Mouse (Mus musculus): ENCODE measurements around the gene Plscr2.

The Plscr2 gene

DNA sequence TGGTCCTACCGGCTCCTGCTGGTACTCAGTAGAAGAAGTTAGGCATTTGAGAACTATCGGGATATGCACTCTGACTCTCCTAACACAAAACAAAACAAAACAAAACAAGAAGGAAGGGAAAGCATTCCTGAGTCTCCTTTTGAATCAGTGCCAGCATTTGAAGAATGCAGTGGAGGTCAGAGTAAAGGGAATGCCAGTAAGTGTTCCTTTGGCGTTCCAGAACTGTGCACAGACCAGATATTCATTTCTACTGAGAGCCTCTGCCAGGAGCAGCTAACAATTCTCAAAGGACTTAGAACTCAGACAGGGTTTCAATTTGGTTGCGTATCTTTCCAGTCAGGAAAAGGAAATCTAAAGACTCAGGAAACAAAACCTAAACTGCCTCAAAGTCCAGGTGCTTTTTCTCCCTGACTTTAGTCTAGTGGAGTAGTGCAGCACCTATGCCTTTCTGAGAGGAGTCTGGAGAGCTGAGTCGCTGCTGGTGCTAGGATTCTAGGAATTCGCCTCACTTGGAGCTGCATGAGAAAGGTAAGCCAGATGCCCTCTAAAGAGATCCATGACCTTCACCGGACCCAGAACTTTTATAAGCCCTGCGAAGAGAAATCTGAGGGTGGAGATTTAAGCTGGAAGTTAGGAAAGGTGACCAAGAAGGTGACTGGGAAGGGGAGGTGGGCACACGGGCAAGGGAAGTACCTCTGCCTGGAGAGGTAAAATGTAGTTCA, at the start of gene Plscr2:
TSS of gene Plscr2 (plus strand) at position 117 of the 722 bp plus-strand sequence.
- peak; percentile 87 for DNase-seq

DNA sequence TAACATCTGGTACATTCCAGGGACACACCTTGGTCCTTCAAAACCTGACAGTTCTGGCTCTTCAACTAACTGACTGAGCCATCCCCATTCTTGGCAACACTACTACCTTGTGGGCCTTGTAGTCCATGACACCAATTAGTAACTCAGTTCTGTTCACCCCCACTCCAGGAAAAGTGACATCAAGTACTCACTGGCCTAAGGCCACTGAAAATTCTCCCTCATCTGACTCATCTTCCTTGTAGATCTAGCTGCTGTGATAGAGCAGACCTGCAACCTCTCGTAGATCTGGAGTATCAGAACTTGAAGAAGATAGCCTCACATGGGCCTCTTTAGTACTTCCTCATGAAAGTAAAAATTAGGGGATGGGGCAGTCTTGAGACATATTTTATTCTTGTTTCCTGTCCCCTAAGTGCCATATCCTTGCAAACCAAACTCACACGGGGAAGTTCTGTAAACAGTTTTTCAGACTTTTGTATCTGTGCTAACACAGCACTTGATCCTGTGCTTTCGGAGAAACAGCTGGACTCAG, 49.2 kb upstream of the Plscr2 start:
- no peak for DNase-seq

DNA sequence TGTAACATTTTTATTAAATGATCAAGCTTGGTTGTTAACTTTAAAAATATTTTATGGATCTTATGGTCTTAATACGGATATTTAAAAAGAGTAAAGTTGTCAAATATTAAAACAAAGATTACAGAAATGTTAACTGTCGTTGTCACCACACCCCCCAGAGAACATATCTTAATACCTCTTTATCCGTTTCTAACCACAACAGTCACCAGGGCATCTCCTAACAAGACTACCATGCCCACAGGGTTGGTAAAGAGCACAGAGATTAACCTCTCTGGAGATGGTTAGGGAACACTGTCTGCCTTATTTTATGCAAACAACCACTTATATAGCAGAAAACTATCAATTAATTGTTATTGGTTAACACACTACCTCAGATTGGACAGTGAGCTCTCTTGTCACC, 48.6 kb upstream of the Plscr2 start:
- no peak for DNase-seq

DNA sequence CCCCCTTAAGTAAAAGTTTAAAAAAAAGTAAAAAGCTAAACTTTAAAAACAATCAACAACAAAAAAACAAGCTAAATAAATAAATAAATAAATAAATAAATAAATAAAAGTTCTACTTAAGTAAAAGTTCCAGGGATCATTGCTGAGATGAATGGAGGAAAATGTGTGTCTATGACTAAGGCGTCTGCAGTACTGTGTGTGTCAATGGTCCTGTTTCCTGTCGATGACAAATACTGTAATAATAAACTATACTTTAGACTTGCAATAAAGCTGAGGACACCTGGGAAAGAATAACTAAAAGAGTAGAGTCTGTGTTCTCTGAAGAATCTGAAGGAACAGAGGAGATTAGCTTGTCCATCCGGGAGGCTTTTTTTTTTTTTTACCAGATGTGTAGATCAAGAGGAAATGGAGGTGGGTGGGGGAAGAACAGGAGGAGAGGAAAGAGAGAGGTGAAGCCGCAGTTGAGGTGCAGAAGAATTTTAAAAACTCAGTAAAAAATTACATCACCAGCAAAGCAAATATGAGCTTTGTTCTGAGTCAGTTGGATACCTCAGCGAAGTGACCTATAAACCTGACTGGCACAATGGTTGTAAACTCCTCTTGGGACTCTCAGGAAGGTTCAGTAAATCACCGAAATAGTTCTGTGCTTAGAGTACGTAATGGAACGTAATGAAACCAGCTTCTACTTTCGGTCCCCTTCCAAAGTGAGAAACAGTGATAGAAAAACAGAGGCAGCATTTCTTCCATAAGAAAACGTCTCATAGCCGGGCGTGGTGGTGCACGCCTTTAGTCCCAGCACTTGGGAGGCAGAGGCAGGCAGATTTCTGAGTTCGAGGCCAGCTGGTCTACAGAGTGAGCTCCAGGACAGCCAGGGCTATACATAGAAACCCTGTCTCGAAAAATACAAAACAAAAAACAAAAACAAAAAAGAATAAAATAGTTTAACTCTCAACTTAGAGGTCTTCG, 46.3 kb upstream of the Plscr2 start:
- no peak for DNase-seq

DNA sequence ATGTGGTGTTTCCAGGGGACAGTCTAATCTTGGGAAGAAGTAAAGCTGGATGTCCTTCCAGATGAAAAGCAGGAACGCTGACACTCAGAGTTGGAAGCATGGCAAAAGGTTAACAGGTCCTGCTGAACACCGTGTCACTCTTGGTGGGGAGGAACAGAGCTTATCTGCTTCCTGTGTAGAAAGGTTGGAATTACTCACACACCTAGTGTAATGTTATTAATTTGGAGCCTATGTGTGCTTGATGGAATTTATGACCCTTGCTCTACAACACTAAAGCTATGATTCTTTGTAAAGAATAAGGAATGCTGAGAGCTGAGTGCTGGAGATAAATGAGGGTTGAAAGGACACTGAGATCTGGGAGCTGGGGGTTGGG, 45.6 kb upstream of the Plscr2 start:
- DNase-seq = no peak

DNA sequence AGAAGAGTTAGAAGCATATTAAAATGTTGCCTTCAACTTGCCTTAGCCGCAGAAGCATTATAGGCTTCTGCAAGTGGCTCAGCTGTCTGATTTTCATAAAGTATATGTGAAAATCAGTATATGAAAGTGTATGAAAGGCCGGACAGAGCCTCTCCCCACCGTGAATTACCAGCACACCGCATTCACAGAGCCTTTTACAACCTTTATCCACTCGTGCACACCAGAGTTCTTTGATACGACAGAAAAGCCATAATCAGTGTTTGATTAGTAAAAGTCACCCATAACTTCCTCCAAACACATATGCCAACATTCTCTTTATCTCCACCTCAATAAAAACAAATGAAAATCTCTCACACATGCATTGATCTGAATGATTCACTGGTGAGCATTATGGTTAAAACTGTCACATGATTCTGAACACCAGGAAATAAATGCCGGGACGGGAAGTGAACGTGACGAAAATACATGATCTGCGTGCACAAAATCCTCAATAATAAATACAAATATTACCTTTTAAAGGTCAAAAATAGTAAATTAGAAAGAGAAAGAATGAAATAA, 40.4 kb upstream of the Plscr2 start:
- no peak for DNase-seq

DNA sequence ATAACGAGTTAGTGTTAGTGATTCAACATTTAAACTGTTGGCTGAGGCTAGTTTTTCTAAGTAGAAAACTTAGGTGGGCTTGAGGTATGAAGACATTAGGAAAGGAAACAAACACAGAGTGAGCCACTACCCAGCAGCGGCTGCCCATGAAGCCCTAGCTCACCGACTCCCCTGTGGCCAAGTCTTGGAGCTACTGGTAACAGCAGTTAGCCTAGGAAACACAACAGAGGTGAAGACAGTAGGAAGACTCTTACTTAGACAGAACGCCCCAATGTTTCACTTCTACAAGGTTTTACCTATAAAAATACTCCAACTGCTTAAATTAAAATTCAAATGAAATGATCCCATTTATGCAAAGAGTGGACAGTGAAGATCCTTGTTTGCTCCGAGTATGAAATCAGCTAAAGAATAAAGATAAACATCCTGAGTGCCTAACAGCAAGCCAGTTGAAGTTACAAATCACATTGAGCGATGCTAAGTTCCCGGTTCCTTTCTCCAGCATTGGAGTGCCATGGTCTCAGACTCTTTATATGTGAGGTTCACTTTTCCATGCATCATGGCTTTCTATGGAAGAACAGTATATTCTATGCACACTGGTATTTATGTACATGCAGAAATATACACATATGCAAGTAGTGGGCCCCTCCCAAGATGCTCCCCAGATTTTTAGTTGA, 26.5 kb upstream of the Plscr2 start:
- no peak for DNase-seq

DNA sequence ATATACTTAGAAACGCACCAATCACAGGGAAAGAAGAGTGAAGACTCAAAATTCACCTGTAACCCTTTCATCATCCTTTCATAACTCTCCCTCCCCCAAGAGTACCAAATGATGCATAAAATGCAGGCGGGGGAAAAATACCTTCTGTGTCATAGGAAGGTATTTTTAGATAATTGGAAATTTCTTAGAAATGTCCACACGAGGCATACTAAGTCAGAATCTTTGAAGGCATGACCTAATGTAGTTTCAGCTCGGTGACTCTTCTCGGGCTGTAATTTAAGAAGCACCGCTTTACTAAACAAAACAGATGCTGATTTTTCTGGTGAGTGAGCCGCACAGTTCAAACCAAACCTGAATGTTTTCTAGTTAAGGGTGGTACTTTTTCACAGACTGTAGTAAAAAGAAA, 26.0 kb upstream of the Plscr2 start, which contains the start of gene Plscr1:
TSS of gene Plscr1 (plus strand) at position 304 of the 406 bp plus-strand sequence.
- no peak for DNase-seq

DNA sequence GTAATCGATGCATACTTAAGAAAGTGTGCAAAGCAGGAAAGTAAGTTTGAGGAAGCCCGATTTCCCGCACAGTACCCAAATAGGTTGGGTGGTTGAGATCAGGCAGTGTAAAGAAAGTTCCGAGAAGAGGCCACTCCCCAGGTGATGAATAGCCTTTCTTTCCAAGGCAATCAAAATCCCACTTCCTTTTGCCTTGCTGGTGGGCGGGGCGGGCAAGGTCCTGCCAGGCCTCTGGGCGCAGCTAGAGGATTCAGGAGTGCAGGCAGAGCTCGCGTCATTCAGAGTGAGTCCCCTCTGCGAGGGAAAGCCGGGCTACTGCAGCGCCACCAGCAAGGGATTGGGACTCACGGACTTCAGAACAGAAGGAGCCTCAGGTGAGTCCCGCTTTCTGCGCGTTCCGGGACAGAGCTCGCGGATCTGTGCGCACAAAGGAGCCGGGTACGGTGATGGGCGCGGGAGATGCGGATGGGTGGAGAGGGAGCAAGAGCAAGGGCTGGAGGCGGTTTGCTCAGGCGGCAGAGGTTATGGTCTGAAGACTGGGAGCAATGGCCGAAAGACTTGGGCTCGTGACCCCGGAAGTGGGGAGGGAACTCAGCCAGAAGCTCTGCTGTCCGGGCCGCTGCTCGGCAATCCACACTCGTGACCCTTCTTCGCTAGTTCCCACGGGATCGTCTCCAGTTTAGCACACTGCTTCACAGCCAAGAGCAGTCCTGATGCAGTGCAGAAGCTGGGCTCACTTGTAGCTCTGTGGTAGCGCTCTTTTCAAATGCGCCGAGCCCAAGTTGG, 25.2 kb upstream of the Plscr2 start:
- peak; percentile 91 for DNase-seq

DNA sequence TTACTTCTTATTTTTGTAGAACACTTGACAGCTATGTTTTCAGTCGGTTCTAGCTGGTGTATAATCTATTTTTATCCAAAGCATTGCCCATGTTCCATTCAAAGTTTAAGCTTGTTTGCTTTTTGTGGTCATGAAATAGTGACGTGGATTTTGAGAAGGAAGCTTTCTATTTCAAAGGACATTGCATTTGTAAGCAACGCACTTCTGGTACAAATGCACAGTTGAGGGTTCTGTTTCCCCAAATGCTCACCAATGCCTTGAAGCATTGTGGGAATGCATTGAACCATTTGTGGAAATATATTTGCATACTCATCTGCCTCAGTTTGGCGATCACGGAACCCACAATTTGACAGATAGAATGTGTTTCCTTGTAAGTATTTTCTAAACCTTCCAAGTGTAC, 22.7 kb upstream of the Plscr2 start:
- no peak for DNase-seq

DNA sequence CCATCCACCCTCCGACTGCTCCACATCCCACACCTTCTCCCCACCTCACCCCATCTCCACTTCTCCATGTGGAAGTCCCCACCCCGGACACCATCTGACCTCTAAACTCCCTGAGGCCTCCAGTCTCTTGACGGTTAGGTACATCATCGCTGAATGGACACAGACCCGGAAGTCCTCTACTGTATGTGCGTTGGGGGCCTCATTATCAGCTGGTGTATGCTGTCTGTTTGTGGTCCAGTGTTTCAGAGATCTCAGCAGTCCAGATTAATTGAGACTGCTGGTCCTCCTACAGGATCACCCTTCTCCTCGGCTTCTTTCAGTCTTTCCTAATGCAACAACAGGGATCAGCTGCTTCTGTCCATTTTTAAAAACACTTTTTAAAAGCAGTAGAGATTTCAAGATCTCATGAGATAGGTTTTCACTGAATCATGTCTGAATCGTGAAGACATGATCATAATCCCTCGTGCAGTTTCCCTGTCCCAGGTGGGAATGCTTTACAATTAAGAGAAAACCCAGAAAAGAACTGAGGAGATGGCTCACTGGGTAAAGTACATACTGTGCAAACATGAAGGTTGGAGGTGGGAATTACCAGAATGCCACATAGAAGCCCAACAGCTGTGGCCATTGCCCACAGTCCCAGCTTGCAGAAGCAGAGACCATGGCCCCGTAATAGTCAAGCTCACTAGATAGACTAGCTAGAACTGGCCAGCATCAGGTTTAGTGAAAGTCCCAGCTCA, 21.6 kb upstream of the Plscr2 start:
- DNase-seq = no peak

DNA sequence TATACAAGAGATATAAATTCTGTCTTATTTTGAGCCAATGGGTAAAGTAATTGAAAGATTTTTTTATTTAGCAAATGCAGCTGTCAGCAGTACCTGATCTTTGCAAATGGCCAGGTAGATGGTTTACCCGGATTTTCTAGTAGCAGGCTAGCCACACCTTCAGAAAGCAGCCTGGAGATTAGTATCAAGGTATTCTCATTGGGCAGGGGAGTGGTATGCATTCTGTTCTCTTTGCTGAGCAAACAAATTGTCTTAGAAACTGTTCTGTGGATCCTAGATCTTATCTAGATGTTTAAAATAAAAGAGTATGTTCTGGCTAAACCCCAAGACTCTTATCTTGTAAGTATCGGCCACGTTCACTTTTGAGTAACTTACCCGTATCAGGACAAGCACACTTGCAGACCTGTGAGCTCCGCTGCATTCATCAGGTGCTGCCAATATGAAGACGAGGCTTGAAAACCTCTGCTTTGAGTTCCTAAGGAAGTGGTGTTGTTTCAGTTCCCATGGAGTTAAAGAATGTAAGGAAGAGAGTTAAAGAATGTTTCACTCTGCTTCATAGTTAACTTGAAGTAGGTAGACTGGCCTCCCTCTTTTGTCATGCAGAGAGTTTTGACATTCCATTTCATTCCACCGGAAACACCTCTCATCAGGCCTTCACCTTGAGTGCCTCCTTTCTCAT, 14.8 kb upstream of the Plscr2 start:
- no peak for DNase-seq

DNA sequence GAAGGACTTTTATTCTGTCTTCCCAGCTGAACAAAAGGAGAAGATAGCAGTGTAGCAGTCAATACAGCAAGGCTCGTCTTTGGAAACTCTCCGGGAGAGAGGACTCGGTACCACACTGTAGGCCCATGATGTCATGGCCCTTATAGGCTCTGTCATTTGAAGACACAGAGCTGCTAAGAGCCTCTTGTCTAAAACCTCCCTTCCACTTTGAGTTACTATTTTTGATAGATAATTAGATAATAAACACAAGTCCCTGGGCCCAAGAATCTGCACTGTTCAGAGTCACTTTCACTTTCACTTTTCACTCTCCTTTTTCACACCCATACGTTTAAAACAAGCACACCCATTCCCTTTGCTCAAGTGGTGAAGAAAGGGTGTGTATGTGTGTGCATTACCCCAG, 9.7 kb upstream of the Plscr2 start:
- DNase-seq = no peak

DNA sequence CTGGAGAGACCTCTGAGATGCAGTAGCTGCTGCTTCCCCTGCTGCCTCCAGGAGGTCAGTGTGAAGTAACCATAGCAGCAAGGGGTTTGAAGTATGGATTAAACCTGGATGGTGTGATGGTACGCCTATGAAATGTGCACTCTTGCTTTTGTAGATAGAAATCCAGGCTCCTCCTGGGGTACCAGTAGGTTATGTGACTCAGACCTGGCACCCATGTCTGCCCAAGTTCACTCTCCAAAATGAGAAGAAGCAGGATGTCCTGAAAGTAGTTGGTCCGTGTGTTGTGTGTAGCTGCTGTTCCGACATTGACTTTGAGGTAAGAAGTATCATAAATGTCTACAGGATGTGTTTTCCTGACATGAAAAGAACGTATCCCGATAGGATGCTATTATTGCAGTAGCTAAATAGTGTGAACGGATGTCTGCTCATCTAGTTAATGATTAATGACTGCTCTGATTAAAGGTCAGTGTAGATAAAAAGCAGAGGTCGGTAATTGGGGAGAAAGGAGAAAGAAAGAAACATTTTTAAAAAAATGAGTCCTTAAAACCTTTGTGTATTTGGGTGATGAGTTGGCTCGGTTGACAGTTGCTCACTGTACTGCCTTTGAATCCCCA, 8.7 kb upstream of the Plscr2 start:
- DNase-seq = no peak

DNA sequence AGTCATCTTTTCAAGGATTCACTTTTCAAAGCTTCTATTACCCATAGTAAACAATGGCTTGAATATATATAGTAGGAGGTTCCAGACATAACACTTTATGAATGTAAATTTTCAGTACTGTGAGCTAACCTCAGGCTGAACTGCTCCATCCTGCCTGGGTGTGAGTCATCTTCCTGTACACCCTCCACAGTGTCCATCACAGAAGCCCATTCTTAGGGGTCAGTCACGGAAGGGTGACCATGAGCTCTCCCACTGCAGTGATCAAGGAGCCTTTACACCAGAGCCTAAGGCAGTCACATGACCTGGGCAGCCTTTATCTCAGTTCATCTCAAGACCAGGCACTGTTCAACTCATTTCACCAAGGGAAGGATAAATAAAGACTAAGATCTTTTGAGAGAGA, 7.7 kb upstream of the Plscr2 start:
- no peak for DNase-seq

DNA sequence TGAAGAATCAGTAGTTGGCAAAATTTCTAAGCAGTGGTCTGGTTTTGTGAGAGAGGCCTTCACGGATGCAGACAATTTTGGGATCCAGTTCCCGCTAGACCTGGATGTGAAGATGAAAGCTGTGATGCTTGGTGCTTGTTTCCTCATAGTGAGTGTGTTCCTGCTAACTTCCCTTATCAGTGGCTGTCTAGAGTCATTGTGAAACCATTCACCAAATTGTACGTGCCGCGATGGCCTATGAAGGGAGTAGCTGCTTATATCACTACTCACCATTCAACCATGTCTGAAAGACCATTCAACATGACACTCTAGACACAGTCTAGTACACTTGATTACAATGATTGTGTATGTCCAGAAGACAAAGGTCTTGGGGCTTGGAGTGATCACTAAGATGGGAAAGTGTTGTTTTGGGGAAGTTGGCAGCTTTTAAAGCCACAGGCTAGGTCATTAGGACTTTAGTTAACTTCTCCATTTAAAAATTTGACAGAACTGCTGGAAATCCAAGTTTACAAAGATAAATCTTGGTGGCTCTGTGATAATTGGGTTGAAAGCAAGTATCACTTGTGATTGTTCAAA, 5.5 kb upstream of the Plscr2 start:
- DNase-seq = no peak

DNA sequence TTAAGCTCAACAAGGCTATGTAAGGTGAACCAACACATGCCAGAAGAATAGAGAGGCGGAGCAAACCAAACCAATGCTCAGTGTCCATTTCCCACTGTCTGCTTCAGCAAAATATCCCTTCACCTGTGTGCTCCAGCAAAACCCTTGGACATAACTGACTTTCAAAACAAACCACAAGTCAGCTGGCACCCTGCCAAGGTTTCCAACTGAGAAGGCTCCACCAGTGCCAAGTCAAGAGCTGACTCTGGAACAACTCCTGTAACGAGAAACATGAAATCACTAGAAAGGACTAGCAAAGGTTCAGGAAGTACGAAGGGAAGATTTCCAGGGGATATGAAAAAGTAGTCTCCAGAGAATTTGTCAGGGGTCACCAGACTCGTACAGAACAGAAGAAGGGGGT, 4.5 kb upstream of the Plscr2 start:
- DNase-seq = peak; percentile 93

DNA sequence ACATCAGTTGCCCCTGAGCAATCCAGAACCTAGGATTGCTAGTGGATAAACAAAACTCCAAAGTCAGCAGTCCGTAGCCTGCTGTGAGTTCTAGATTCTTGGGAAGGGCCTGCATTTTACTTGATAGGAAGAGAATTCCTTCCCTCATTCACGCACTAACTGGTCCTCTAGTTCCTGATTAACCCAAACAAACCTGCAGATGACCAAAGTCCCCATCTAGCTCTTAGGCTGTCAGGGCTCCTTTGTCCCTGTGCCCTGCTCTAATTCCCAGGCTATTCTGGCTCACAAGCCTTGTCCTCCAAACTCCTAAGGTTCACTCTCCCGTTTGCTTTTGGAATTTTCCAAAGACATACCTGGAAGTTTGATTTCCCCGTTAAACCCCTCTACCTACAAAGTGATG, 2.8 kb upstream of the Plscr2 start:
- DNase-seq = peak; percentile 53

DNA sequence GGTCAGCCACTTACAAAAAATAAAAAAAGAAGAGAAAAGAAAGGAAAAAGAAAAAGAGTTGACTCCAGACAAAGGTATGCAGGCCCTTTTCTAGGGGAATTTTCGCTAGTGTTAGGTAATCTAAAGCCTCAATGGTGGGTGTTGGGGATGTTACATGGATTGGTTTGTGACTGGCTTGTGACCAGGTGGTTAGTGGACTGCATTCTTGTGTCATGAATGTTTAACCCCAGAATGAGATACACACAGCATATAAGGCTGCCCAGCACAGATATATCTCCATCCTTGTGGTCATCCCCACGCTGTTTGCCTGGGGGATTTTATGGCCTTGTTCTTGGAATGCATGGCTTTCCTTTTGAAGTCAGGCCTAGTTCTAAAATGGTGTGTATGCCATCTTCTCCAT, 2.1 kb upstream of the Plscr2 start:
- peak; percentile 34 for DNase-seq
